Mouse (Mus musculus): ENCODE results near the gene Pkdrej.
"Not testable (repeated sequence)": the region's sequence is repeated elsewhere in the genome, so short reads cannot be mapped to it uniquely, and the experiment has no call there.

Pkdrej gene

DNA sequence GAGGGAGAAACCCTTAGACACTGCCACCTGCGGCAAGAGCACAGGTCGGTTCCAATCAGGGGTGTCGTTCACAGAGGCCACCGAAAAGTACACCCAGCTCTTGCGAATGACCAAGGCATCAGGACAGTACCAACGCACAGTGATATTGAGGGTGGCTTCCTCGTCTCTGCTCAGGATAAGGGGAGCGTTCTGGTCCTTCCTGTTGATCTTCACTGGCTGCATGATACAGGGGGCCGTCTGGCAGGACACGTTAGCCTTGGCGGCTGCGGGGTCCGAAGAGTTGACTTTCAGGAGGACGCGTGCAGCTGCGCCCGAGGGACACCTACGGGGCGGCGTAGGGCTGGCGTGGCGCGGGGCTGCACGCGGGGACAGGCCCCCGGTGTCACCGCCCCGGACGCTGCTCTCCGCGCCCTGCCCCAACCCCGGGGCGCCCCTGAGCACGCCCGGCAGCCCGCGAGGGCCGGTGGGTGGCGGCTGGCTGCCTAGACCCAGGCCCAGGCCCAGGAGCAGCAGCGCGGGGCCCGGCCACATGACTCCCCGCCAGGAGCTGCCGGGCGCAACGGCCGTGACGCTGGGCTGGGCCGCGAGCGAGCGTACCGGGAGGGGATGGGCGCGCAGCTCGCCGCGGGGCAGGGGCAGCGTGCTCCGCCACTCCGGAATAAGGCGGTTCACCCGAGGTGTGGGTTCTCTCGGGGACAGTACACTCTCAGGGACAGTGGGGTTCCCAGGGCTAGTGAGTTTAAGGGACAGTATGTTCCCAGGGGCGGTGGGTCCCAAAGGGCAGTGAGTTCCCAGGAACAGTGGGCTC, at the start of gene Pkdrej:
Gene Pkdrej (minus strand): TSS at position 532 of the 808 bp plus-strand sequence.
- no peak for DNase-seq (ENCODE audit: low read depth, low spot score)

DNA sequence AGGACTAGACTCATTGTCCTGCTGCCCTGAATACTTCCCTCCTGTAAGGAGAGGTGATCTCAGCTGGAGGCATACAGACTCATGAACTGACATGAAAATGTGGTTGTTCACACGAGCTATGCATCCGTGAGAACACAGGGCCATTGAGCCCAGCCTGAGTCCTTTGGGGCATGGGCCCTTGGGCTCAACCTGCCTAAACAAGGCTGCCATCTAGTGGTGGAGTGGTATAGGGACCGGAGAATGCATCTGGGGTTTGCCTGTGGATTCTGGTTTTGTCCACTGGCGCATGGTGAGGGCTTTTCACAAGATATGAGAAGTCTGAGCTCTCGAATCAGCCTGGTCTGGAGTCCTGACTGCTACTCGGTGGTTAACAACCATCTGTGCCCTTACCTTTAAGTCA, 46.2 kb upstream of the Pkdrej start:
- DNase-seq (ENCODE audit: low read depth, low spot score): peak; percentile 65

DNA sequence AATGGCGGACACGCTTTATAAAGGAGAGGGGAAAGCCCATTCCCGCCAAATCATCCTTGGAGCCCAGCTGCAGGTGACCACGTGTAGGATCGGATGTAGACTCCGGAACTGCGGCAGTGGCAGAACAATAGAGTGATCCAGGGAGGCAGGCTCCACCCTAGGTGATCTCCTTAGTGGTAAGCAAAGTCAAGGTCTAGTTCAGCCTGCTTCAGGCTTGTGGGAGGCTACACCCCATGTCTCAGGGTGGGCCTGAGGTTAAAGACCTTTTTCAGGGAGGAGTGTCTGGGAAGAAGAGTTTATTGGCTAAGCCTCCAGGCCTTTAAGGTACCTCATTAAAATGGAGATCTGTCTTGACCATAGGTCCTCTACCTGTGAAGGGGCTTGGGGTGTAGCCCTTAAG, 44.4 kb upstream of the Pkdrej start:
- DNase-seq (ENCODE audit: low read depth, low spot score): not testable (repeated sequence)

DNA sequence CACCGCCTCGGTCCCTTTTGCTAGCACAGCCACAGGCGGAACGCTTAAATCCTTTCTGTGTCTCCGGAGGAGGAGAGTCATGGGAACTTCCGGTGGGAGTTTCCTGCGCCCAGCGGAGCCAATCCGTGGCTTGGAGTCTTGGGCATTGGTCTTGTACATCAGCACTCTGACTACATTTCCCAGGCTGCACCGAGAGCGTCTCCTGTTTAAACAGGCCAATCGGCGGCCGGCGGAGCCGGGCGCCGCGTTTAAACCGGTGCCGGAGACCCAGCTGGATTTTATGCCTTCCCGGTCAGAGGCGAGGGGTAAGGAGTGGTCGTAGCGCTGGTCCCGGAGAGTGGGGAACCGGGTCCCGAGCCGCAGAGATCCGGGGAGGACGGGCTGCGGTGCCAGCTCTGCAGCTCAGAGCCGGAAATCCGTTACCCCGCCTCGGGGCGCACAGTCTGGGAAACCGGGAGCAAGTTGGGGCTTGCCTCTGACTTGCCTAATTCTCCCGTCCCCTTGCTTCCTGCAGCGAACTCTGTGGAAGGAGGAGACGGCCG, 38.0 kb upstream of the Pkdrej start, which contains the start of gene Gtse1:
Gene Gtse1 (plus strand): TSS at position 256 of the 542 bp plus-strand sequence.
- peak; percentile 95 for DNase-seq (ENCODE audit: low read depth, low spot score)

DNA sequence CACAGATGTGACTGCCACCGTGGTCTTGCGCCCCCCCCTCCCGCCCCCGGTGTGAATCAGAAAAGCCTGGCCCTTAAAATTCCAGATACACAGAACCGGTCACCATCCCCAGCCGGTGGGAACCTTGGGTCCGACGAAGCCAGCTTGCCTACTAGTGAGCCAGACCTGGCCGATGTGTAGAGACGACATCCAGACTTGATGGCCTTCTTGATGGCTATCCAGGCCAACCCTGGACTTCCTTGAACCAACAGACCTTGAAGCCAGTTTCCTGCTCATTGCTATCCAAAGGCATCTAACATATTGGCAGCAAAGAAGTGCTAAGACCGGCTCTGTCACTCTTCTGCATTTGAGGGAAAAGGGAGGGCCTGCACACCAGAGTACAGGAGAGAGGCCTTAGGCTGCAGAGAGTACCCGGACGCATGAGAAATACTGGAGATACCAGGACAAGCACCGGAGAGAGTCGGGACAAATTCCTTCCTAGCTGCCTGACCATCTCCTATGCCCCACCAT, 37.5 kb upstream of the Pkdrej start:
- DNase-seq (ENCODE audit: low read depth, low spot score): no peak

DNA sequence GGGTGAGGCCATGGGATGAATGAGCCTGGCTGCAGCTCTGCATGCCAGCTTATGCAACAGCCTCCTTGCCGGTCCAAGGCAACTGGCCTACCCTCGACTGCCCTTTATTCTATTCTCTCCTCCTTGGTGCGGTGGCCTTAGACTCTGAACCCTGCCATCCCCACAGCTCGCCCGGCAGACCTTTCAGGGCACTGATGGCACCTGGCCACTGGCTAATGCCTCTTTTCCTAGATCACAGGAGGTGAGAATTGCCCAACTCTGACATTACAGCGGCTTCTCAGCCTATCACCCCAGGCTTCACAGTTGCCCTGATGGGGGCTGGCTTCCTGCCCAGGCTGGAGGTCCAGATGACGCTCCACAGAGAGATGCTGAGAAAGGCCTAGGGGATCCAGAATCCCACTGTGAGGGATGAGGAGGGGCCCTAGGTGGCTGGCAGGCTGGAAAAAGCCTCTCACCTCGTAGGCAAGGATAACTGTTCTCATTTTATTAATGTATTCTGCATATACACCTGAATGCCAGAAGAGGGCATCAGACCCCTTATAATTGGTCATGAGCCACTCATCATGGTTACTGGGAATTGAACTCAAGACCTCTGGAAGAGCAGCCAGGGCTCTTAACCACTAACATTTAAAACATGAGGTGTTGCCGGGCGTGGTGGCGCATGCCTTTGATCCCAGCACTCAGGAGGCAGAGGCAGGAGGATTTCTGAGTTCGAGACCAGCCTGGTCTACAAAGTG, 30.3 kb upstream of the Pkdrej start:
- DNase-seq (ENCODE audit: low read depth, low spot score): peak; percentile 29

DNA sequence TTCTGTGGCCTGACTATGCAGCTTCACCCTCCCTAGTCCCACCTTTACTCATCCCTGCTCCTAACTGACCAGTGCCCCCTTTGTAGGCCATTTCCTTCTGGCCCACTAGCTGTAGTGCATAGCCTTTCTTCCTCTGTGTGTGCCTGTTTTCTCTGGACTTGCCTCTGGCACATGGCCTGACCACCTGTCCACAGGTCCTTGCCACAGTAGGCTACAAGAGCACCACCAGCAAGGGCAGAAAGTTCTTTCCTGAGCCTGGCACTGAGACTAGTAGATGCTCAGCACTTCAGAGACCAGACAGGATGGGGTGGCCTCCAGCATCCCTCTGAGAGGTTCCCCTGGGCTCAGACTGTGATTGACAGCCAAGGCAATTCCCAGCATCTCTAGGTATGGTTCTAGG, 23.5 kb upstream of the Pkdrej start:
- DNase-seq (ENCODE audit: low read depth, low spot score): no peak

DNA sequence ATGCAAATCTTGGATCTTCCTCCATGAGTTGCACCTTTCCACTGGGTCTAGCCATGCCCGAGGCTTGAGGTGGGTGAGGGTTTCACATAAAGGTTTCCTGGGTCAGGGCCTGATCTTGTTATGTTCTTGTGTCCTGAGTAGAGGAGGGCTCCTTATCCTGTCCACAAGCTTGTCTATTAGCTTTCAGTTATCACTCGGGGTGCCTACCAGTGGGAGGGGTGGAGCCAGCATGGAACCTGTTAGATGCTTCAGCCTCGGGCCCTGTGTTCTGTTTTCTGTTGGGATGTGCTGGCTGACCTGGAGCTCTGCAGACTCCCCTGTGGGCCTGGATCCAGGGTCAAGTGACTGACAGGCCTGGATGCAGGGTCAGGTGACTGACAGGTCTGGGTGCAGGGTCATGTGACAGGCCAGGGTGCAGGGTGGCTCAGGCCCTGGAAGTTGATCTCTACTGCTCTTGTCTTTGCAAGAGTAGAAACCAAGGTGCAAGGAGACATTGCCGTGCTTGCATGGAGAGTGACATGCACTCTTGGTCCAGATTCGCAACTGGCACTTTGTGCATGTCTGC, 20.3 kb upstream of the Pkdrej start:
- DNase-seq (ENCODE audit: low read depth, low spot score): no peak

DNA sequence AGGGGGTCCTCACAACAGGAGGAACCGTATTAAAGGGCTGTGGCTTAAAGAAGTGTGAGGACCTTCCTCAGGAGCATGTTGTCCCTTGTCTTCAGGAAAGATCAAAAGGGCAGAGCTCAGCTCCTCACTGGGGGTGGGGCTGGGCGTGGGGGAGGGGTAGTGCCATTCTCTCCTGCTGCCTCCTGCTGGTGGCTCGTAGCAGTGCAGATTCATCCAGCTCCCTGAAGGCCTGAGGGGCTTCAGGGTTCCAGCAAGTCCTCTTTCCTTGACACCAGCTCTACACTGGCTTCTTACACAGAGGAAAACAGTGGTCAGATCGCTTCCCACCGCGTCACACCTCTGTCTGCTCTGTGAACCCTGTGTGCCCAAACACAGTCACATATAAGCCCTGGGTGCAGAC, 19.4 kb upstream of the Pkdrej start:
- peak; percentile 35 for DNase-seq (ENCODE audit: low read depth, low spot score)

DNA sequence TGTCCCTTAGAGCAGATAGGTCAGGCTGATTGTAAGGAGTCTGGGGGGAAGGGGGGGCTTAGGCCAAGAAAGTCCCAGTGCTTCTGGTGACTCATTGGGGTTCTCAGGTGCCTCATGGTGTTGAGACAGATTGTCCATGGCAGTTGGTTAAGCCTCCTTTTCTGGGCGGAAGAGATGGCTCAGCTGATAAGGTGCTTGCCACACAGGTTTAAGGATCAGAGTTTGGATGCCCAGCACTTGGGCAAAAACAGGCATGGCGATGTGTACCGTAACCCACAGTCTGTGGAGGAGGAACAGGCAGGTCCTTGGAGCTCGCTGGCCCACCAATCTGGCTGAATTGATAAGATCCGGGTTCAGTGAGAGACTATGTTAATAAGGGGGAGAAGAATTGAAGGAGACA, 15.4 kb upstream of the Pkdrej start:
- no peak for DNase-seq (ENCODE audit: low read depth, low spot score)

DNA sequence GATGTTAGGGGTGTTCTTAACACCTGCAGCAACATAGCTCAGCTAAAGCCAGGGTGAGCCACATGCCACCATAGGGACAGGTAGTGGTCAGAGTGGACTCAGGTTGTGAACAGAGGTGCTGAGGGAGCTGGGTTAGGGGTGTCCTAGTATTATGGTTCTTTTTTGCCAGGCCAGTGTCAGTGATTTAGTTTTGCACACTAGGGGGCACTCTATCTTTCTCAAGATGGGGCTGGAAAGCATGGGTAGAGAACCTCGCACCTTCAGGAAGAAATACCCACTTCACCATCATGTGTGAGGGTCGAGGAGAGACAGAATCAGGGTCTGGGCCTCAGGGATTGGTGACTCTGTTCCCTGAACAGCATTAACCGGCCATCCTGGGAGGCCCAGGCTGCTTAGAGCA, 13.8 kb upstream of the Pkdrej start:
- peak; percentile 40 for DNase-seq (ENCODE audit: low read depth, low spot score)

DNA sequence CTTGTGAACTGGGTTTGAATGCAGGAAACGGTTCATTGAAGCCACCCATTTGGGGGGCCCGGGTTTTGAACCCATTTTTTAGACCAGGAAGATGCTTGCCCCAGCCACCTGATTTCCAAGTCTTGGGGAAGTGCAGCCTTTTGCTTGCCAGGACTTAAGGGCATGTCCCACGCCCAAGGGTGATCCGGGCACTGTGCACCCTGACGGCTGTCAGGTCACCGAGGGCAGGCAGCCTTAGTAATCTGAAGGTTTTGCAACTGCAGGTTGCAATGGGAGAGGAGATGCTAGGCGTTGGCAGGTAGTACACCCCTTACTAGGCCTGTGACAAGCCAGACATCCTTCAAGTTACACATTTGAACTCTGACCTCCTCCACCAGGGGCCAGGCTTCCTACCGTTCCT, 11.1 kb upstream of the Pkdrej start:
- DNase-seq (ENCODE audit: low read depth, low spot score): no peak

DNA sequence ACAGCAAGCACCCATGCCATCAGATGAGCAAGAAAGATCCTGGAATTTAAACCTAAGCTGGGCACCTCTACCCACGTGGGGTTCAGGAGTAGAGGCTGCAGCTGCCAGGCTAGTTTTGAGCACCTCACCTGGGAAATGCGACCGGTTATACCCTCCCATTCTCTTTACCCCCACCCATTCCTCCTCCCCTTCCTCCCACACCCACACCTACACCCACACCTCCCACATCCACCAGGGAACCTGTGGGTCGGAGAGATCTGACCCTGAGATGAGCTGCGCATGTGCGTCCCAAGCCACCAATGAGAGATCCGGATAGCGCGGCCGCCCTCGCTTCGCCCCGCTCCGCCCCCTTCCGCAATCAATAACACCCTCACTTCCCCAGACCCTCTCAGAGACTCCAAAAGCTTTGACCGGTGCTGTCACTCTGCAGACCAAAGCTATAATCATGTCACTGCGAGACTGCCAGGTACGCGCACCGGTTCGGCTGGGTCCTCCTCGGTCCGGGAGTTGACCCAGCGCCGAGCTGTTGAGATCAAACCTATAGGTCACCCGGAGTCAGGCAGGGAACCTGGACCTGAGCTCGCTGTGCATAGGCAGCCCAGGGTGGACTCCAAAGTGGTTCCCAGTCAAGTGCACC, 10.5 kb upstream of the Pkdrej start, which contains the start of gene Ttc38:
Gene Ttc38 (plus strand): TSS at position 353 of the 637 bp plus-strand sequence.
- DNase-seq (ENCODE audit: low read depth, low spot score): peak; percentile 91

DNA sequence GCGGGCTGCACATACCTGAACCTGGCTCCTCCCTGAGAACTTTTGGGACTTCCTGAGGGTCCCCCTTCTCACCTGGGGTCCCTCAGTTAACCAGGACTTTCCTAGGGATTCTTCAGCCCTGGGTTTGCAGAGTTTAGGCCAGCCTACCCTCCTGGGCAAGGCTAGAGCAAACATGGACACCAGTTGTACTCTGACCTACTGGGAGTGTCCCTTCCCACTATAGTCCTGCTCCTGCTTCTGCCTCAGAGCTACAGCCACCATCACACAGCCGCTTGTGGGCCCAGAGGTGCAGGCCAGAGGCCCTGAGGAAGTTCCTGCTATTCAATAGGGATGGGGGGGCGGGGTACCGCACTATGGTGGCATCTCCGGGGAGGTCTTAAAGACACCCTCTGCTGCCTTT, 7.9 kb upstream of the Pkdrej start:
- DNase-seq (ENCODE audit: low read depth, low spot score): no peak

DNA sequence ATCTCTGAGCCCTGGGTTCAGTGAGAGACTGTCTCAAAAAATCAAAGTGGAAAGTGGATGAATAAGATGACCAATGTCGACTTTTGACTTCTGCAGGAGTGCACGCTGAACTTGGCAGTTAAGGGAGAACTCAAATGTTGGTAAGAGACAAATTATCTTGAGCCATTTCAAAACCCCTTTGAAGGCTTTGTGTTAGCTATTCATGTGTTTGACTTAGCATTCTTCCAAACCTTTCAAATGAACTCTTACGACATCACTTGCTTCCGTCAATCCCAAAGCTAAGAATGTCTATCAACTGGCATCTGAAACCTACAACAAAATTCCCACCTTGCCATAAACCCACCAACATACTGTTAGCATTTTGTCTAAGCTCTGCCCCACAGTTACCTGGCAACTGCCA, 6.5 kb upstream of the Pkdrej start:
- no peak for DNase-seq (ENCODE audit: low read depth, low spot score)

DNA sequence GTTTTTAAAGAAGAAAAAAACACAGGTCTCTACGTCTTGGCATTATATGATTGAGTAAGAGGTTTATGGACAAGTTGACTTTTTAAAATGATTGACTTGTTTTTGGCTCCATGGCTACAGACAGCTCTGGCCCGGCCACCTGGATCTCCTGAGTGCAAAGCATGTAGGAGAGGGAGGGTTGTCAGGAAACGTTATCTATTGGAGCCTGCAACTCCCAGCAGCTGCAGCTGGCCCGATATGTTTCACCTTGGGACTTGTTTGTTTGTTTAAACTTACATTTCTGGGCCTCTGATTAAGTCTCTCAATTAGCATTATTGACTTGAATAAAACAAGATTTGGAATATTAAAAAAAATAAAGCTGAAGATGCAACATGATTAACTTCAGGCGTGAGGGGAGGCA, 5.1 kb upstream of the Pkdrej start:
- no peak for DNase-seq (ENCODE audit: low read depth, low spot score)

DNA sequence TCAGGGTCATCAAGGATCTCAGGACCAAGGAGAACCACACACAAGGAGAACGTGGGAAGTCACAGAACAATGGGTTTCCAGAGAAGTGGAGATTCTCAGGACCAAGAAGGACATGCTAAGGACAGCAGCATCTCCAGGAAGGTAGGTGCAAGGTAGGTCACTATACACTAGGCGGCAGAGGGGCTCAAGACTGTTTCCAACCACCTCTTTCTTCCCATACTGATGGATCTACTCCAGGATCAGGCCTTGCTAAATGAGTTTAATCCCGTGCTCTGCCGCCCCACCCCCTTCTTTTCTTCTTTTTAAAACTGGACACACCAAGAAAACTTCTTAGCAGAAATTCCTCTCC, 451 bp upstream of the Pkdrej start:
- DNase-seq (ENCODE audit: low read depth, low spot score): no peak

DNA sequence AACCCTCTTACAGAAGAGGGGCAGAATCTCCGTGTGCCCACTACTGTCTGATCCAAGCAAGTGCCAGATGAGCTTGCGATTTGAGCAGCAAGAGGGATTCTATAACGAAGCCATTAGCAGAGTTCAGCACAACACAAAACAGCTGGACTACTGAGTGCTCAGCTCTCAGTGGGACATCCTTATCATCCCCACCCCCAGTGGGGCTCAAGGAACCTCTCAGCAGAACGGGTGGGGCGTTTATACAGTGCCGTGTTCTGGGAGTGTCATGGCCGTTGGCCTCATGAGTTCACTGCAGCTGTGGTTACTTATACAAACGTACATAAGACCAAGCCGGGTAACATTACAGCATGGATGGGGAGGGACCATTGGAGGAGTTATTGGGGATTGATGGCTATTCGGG, 8.1 kb downstream of the Pkdrej start:
- no peak for DNase-seq (ENCODE audit: low read depth, low spot score)

DNA sequence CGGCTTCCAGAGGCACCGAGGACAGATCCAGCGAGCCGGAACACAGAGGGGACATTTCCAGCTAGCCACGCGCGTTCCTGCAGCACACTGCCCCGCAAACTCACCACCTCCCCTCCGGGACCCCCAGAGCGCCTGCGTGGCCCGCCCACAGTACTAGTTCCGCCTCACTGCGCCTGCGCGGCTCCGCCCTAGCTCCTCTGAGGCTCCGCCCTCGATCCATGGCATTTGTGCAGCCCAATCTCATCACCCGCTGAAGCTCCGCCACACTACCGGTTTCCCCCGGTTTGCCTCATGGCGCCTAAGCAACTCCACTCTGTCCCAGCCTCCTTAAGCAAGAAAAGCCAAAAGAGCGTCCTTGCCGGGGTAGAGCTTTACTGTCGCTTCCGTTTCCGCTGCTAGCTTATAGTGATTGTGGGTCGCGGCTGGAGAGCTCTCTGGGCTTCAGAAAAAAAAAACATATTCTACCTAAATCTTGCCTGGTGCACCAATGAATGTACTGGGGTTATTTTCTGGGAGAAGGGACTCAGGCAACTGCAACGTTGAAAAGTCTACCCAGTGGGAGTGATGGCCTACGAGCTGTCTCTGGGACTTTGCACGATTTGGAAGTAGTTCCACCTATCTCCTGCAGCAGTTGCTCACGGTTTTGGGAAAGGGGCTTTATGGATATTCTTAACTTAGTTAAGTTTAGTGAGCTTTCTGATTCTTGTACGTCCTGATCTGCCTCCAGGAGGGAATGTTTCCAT, 9.8 kb downstream of the Pkdrej start, which contains the start of gene Cdpf1:
Gene Cdpf1 (minus strand): TSS at position 163 of the 743 bp plus-strand sequence.
- peak; percentile 93 for DNase-seq (ENCODE audit: low read depth, low spot score)

DNA sequence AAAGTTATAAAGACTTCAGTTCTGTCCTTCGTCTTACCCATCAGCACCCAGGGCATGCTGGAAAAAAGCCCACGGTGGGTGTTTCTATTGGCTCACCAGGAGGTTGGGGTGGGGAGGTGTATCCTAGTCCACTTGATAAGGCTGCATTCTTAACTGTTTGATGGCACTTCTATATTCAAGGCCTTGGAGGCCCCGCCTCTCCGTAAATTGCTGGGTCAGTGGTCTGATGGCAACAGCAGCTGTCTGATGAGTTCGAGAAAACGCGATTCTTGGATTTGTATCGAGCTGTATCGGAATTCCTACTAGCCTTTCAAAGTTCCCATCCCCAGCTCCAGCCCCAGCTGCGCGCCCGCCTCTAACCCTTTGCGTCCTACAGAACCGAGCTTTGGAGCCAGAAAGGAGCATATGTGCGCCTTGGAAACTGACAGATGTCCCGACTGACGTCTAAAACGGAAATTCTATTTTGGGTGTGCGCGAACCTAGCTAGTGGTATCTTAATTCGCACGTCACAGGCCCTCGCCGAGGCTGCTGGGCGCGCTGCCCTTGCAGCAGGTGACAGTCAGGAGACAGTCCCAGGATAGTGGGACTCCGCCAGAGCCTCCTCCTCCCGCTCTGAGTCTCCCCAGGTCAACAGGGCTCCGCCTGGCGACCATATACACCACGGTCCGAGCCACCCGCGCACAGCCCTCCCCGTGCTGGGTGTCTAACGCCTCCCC, 10.6 kb downstream of the Pkdrej start:
- no peak for DNase-seq (ENCODE audit: low read depth, low spot score)

Measured in A20 (cell line).